Mouse (Mus musculus): Measurements from ENCODE around the gene Letm1.

DNA sequence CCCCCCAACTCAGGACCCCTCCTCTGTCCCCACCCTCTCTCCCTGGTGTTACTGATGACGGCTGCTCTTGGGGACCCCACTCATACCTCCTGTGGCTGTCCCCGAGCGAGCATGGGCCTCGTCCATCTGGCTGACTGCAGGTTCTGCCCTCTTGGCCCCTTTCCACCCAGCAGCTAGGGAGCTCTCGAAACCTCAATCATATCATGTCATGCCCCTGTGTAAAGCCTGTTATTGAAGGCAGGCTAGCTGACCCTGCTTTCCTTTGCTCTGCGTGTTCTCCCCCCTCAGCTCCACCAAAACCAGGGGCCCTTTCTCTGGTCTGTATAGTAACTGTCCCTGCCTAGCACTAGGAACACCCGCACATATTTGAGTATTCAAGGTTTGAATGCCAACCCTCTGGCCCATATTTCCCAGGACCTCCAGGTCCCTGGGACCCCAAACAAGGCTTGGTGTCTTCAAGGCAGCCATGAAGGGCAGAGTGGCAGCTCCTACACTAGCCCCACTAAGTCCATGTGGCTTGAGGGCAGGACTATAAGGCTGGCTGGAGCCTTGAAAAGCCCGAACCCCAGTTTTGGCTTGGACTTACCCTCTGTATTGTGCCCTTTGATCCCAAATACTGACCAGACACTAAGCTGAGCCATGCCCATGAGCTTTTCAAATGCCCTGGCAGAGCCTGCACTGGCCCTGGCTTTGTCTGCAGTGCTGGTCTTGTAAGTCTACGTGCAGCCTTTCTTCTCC is 76.8 kb downstream of the Letm1 start:
- no peak for TF ChIP-seq CTCF (conservative IDR thresholded peaks at IDR 0.05; ENCODE audit: low read length)
- no peak for TF ChIP-seq POU5F1 (IDR thresholded peaks at IDR 0.05; ENCODE audit: borderline replicate concordance, low read length)
- no peak for TF ChIP-seq NANOG (IDR thresholded peaks at IDR 0.05; ENCODE audit: borderline replicate concordance, low read length)

Measured in E14TG2a.4 (cell line).